Mouse (Mus musculus): ENCODE data around the gene Vmn1r100. TPM values are rescaled to one million over a fixed set of nuclear protein-coding genes. Genes with fewer than 3 reads are reported as not detected.
"Not testable (repeated sequence)": the region's sequence is repeated elsewhere in the genome, so short reads cannot be mapped to it uniquely, and the experiment has no call there.

Vmn1r100 gene
- not detected for total RNA-seq (2021)
- long read RNA-seq, experiment 1: 0 reads
- long read RNA-seq, experiment 2: 0 reads

- intact Hi-C loops (cut with DNase I); DNase-seq: not testable (repeated sequence)
Measured at GRCm38 (mm10) chr7:20417642-20418041, at the start of gene Vmn1r100. Vmn1r100 (plus strand) TSS chr7:20417942.

GRCm38 (mm10) chr7:20375310-20375709, 42.4 kb upstream of the Vmn1r100 start, which contains the start of gene Gm5728:
Gm5728 (minus strand) TSS chr7:20375410.
- intact Hi-C loops (cut with DNase I); DNase-seq: not testable (repeated sequence)

- intact Hi-C loops (cut with DNase I): not testable (repeated sequence)
Measured at GRCm38 (mm10) chr7:20442493-20442892, 24.8 kb downstream of the Vmn1r100 start, which contains the start of gene Vmn1r101. Vmn1r101 (minus strand) TSS chr7:20442593.

More at GRCm38 (mm10) chr7:20442493-20442892, 24.8 kb downstream of the Vmn1r100 start, which contains the start of gene Vmn1r101:
- not testable (repeated sequence) for DNase-seq

Other genes starting within 250 kb of the Vmn1r100 start
- not detected for gene Vmn1r94, start 249.6 kb upstream of the Vmn1r100 start, total RNA-seq (2021)
- gene Vmn1r95, start 224.2 kb upstream of the Vmn1r100 start, total RNA-seq (2021): not detected
- gene Gm6164, start 212.3 kb upstream of the Vmn1r100 start, total RNA-seq (2021): not detected
- gene Gm4498, start 184.1 kb upstream of the Vmn1r100 start, total RNA-seq (2021): not detected
- gene Gm5890, start 155.1 kb upstream of the Vmn1r100 start, total RNA-seq (2021): not detected
- gene Gm4133, start 83.9 kb upstream of the Vmn1r100 start, total RNA-seq (2021): not detected
- gene Gm5728, start 42.5 kb upstream of the Vmn1r100 start, total RNA-seq (2021): not detected
- not detected for gene Vmn1r101, start 24.7 kb downstream of the Vmn1r100 start, total RNA-seq (2021)
- not detected for gene Gm10670, start 57.0 kb downstream of the Vmn1r100 start, total RNA-seq (2021)
- not detected for gene Vmn1r103, start 92.6 kb downstream of the Vmn1r100 start, total RNA-seq (2021)
- not detected for gene Vmn1r104, start 115.9 kb downstream of the Vmn1r100 start, total RNA-seq (2021)
- not detected for gene Gm5726, start 127.8 kb downstream of the Vmn1r100 start, total RNA-seq (2021)
- not detected for gene Gm4141, start 158.3 kb downstream of the Vmn1r100 start, total RNA-seq (2021)
- gene Gm4513, start 181.1 kb downstream of the Vmn1r100 start, total RNA-seq (2021): not detected

Measured in heart, postnatal 14 days (tissue).